Mouse (Mus musculus): ENCODE measurements around the gene Rtn1. TPM values are rescaled to one million over a fixed set of nuclear protein-coding genes. Genes with fewer than 3 reads are reported as not detected.
A peak's percentile ranks its signal among the peaks of the same experiment; 100 is the strongest.

The Rtn1 gene
- total and polyA plus RNA-seq, 2 experiments: 0.46 to 0.76 TPM

DNA sequence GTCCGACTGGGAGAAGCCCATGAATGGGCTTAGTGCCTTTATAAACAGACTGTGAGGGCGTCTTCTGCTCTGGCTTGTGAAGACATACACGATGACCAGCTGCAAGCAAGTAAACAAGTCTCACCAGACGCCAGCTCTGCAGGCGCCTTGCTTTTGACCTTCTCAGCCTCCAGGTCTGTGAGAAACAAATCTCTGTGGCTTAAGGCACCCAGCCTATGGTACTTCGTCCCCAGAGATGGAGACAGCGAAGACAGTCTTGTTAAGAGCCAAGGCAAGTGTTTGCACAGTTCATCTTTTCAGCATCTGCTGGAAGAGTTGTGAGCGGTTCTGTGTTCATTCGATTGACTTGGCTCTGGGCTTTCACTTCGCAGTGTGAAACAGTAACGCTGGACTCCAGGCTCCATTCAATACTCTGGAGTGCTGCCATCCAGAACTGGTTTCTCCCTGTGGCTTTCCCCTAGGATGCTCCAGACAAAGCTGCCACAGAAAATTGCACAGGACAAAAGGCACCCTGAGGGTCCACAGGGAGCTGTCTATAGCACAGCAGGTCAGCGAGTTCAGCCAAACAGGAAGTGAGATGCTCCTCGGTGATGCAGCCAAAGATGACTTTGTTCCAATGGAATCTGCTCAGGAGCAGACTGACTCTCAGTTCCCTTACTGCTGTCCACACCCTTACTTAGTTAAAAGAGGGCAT, 135.0 kb downstream of the Rtn1 start:
- DNase-seq (ENCODE audit: extremely low read depth, low read depth, low spot score): peak; percentile 24
- 55% methylated on average over 13 of the region's 13 CpGs for WGBS
- Histone ChIP-seq H3K27ac (replicated peaks; ENCODE audit: insufficient read depth, low read depth, low read length) (no peak overlapping the region), H3K9ac (ENCODE audit: low read depth, low read length) (no peak overlapping the region), H3K4me1 (ENCODE audit: control insufficient read depth, insufficient read depth, low read length) (peaks cover 6% of the 10 kb centered on the region), H3K27me3 (ENCODE audit: control insufficient read depth, insufficient read depth, low read length) (no peaks in the 10 kb centered on the region), H3K79me2 (ENCODE audit: control insufficient read depth, insufficient read depth, low read length) (no peaks in the 10 kb centered on the region), H3K4me3 (ENCODE audit: insufficient read depth, low read depth, low read length) (no peak overlapping the region), H3K36me3 (ENCODE audit: control insufficient read depth, insufficient read depth, low read length) (no peaks in the 10 kb centered on the region)
- no peak for TF ChIP-seq CTCF (IDR thresholded peaks at IDR 0.05; ENCODE audit: low read depth, low read length)

DNA sequence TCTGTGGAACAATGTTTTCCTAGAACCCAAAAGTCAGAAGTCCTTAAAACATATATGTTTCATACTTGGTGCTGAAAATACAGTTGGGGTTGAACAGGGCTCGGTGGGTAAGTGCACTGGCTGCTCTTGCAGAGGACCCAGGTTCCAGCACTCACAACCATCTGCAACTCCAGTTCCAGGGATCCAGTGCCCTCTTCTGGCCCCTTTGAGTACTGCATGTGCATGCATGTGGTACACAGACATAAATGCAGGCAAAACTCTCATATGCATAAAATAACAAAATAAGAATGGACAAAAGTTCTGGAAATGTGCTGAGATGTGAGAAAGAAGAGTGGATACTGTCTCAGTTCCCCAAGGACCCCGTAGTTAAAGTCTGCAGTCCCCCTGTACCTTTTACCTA, 141.2 kb downstream of the Rtn1 start:
- no peak for DNase-seq (ENCODE audit: extremely low read depth, low read depth, low spot score)
- Histone ChIP-seq H3K4me1 (ENCODE audit: control insufficient read depth, insufficient read depth, low read length) (peaks cover 6% of the 10 kb centered on the region), H3K9ac (ENCODE audit: low read depth, low read length) (no peak overlapping the region), H3K27ac (replicated peaks; ENCODE audit: insufficient read depth, low read depth, low read length) (no peak overlapping the region), H3K36me3 (ENCODE audit: control insufficient read depth, insufficient read depth, low read length) (no peaks in the 10 kb centered on the region), H3K4me3 (ENCODE audit: insufficient read depth, low read depth, low read length) (no peak overlapping the region), H3K79me2 (ENCODE audit: control insufficient read depth, insufficient read depth, low read length) (no peaks in the 10 kb centered on the region), H3K27me3 (ENCODE audit: control insufficient read depth, insufficient read depth, low read length) (no peaks in the 10 kb centered on the region)
- 83% methylated on average over 2 of the region's 2 CpGs for WGBS
- TF ChIP-seq POLR2A (IDR thresholded peaks at IDR 0.05; ENCODE audit: extremely low read depth, insufficient read depth, low read length) (no peak), CTCF (IDR thresholded peaks at IDR 0.05; ENCODE audit: low read depth, low read length) (peak; percentile 57)

DNA sequence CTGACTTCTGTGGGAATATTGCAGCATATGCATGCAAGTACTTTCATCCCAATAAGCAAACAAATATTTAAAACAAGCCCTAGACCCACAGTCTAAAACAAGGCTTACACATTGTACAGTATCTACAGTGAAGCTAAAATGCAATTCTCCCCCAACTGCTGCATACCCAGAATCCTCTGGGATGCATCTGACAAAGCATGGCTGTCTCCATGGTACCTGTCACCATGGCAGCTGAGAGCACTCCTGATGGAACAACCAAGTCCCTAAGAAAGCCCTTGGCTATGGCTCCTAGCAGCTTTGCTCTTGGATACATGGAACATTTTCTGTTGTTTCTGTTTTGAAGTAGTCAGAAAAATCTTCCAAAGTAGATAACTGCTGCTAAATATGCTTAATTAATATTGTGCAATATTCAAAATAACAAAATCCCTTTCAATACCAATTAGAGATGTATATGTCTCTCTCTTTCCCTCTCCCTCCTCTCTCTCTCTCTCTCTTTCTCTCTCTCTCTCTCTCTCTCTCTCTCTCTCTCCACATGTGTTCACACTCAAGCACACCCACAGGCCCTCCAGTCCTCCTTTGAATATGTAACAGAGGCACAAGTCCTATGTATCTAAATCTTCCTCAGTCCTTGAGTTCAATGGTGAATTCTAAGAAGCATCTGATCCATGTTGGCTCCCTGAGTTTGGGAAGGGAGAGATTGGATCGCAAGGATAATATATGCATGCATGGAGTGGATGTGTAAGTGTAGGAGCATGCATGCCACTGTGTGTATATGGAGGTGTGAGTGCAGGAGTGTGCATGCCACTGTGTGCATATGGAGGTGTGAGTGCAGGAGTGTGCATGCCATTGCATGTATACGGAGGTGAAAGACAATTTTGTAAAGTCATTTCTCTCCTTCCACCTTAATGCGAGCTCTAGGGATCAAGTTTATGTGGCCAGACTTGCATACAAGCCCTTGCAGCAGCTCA, 143.3 kb downstream of the Rtn1 start:
- Histone ChIP-seq H3K4me1 (ENCODE audit: control insufficient read depth, insufficient read depth, low read length) (peaks cover 6% of the 10 kb centered on the region), H3K27ac (replicated peaks; ENCODE audit: insufficient read depth, low read depth, low read length) (no peak overlapping the region), H3K36me3 (ENCODE audit: control insufficient read depth, insufficient read depth, low read length) (no peaks in the 10 kb centered on the region), H3K9ac (ENCODE audit: low read depth, low read length) (no peak overlapping the region), H3K4me3 (ENCODE audit: insufficient read depth, low read depth, low read length) (no peak overlapping the region), H3K79me2 (ENCODE audit: control insufficient read depth, insufficient read depth, low read length) (no peaks in the 10 kb centered on the region), H3K27me3 (ENCODE audit: control insufficient read depth, insufficient read depth, low read length) (no peaks in the 10 kb centered on the region)
- no peak for DNase-seq (ENCODE audit: extremely low read depth, low read depth, low spot score)
- 85% methylated on average over 3 of the region's 3 CpGs for WGBS
- TF ChIP-seq POLR2A (IDR thresholded peaks at IDR 0.05; ENCODE audit: extremely low read depth, insufficient read depth, low read length): no peak
- no peak for TF ChIP-seq CTCF (IDR thresholded peaks at IDR 0.05; ENCODE audit: low read depth, low read length)

DNA sequence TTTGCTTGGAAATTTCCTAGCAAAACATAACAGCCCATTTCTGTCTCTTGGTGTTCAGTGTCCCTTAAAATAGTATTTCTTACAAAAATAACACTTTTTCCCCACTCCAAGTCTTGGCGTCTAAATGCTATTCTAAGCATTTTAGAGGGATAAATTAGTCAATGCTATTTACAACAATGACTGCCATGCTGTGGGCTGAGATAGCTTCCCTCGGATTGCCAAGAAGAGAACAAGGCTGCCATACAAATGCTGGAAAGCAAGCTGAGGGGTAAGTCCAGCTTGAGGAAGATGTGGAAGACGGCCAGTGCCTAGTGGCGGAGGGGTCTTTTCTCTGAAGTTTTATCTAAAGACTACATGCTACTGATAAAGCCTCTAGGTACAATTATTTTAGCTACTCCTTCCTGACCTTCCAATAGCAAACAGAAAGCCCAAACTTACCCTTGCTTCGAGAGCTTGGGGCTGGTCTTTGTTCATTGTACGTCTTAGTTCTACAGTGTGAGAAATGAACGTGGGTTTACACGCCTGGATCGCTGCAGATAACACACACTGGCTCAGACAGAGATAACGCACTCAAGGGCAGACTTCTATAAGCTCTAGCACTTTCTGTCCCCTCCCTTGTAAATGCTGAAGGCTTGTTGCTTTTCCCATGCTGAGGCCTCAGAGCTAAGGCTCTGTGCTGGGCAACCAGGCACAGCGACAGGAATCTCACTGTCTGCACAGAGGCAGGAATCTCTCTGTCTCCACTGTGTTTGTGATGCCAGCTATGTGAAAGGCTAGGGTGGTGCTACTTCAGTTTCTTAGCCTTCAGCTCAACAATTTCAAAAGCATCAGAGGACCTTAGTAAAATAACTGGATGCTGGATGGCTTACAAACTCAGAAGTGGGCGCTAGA, 145.4 kb downstream of the Rtn1 start:
- no peaks in the 10 kb centered on the region for H3K36me3 ChIP-seq (ENCODE audit: control insufficient read depth, insufficient read depth, low read length)
- H3K9ac ChIP-seq (ENCODE audit: low read depth, low read length): no peak overlapping the region
- no peaks in the 10 kb centered on the region for H3K27me3 ChIP-seq (ENCODE audit: control insufficient read depth, insufficient read depth, low read length)
- H3K79me2 ChIP-seq (ENCODE audit: control insufficient read depth, insufficient read depth, low read length): no peaks in the 10 kb centered on the region
- H3K4me1 ChIP-seq (ENCODE audit: control insufficient read depth, insufficient read depth, low read length): no peaks in the 10 kb centered on the region
- TF ChIP-seq POLR2A (IDR thresholded peaks at IDR 0.05; ENCODE audit: extremely low read depth, insufficient read depth, low read length): no peak
- no peak for TF ChIP-seq CTCF (IDR thresholded peaks at IDR 0.05; ENCODE audit: low read depth, low read length)
- 69% methylated on average over 12 of the region's 12 CpGs for WGBS
- H3K27ac ChIP-seq (replicated peaks; ENCODE audit: insufficient read depth, low read depth, low read length): no peak overlapping the region
- no peak for DNase-seq (ENCODE audit: extremely low read depth, low read depth, low spot score)
- no peak overlapping the region for H3K4me3 ChIP-seq (ENCODE audit: insufficient read depth, low read depth, low read length)

DNA sequence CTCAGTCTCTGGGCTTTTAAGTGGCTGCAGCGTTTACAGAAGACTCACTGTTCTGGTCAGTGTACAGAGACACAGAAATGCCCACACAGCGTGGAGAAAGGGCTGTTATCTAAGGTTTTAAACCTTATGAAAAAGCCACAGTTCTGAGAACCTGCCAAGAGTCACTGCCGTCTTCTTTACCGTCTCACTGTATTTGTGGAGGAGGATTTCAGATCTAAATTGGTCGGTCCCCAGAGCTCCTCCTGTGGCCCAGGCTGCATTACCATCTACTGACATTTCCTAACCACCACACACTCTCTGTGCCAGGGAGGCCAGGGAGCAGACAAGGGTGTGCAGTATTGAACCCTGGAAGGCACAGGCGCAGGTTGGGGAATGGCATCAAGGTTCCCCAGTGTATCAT, 151.9 kb downstream of the Rtn1 start:
- Histone ChIP-seq H3K27ac (replicated peaks; ENCODE audit: insufficient read depth, low read depth, low read length) (no peak overlapping the region), H3K79me2 (ENCODE audit: control insufficient read depth, insufficient read depth, low read length) (no peaks in the 10 kb centered on the region), H3K9ac (ENCODE audit: low read depth, low read length) (no peak overlapping the region), H3K36me3 (ENCODE audit: control insufficient read depth, insufficient read depth, low read length) (no peaks in the 10 kb centered on the region), H3K4me1 (ENCODE audit: control insufficient read depth, insufficient read depth, low read length) (no peaks in the 10 kb centered on the region), H3K27me3 (ENCODE audit: control insufficient read depth, insufficient read depth, low read length) (no peaks in the 10 kb centered on the region), H3K4me3 (ENCODE audit: insufficient read depth, low read depth, low read length) (no peak overlapping the region)
- no peak for DNase-seq (ENCODE audit: extremely low read depth, low read depth, low spot score)
- TF ChIP-seq CTCF (IDR thresholded peaks at IDR 0.05; ENCODE audit: low read depth, low read length): no peak
- TF ChIP-seq POLR2A (IDR thresholded peaks at IDR 0.05; ENCODE audit: extremely low read depth, insufficient read depth, low read length): no peak
- 82% methylated on average over 6 of the region's 6 CpGs for WGBS

All from liver, adult 2 months (tissue).